Mouse (Mus musculus) liver, embryonic 11.5 days (tissue): ENCODE data around the gene Gm14151. TPM values are rescaled to one million over a fixed set of nuclear protein-coding genes. Genes with fewer than 3 reads are reported as not detected.

Experiments
- ATAC-seq: fragments of 200-750 bp; cut with Nextera tagmentation; replicated peaks from 2 replicates; pipeline ENCODE4 v1.8.0; 2017; ENCODE audit warnings: moderate number of reproducible peaks, mild to moderate bottlenecking, moderate TSS enrichment, moderate library complexity; ENCODE audit not compliant: low FRiP score
- DNase-seq: peaks from one replicate; pipeline ENCODE4 v3.0.0-alpha.2; 2017; ENCODE audit warnings: low spot score
- H3K27ac ChIP-seq: fragments of 300-500 bp; sonication (generic); 2 replicates; pipeline ENCODE4 v1.5.1; 2014; ENCODE audit warnings: mild to moderate bottlenecking, low read depth, low read length, control low read depth
- H3K27me3 ChIP-seq: fragments of 300-500 bp; sonication (generic); replicated peaks from 2 replicates; pipeline ENCODE4 v1.6.1; 2014; ENCODE audit warnings: low read length, mixed read lengths; ENCODE audit not compliant: control insufficient read depth, insufficient read depth
- H3K36me3 ChIP-seq: fragments of 300-500 bp; sonication (generic); 2 replicates; pipeline ENCODE4 v1.6.1; 2014; ENCODE audit warnings: mild to moderate bottlenecking, low read length, moderate library complexity, mixed read lengths; ENCODE audit not compliant: control insufficient read depth, insufficient read depth
- H3K4me1 ChIP-seq: fragments of 300-500 bp; sonication (generic); replicated peaks from 2 replicates; pipeline ENCODE4 v1.6.1; 2014; ENCODE audit warnings: low read length, mixed read lengths; ENCODE audit not compliant: control insufficient read depth, insufficient read depth
- H3K4me2 ChIP-seq: fragments of 300-500 bp; sonication (generic); 2 replicates; pipeline ENCODE4 v1.6.1; 2014; ENCODE audit warnings: mild to moderate bottlenecking, control low read depth, moderate library complexity
- H3K4me3 ChIP-seq: fragments of 300-500 bp; sonication (generic); 2 replicates; pipeline ENCODE4 v1.5.1; 2014; ENCODE audit warnings: low read depth, low read length, control low read depth
- H3K9ac ChIP-seq: fragments of 300-500 bp; sonication (generic); 2 replicates; pipeline ENCODE4 v1.6.1; 2014; ENCODE audit warnings: low read depth, low read length, control low read depth
- H3K9me3 ChIP-seq: fragments of 300-500 bp; sonication (generic); 2 replicates; pipeline ENCODE4 v1.6.1; 2016; ENCODE audit warnings: low read length, inconsistent platforms, mixed read lengths; ENCODE audit not compliant: control insufficient read depth
- WGBS: fragments of 180-500 bp; shearing (Covaris S2); extraction: QIAGEN DNeasy Blood & Tissue Kit; methylation state at CpG from one replicate; pipeline ENCODE4 v1.1.7; 2014; 5-methylcytosine and 5-hydroxymethylcytosine counted together
- polyA plus RNA-seq: library from polyadenylated mRNA; unstranded; fragments of >200 nt; fragmentation: Nextera tagmentation; extraction: Ambion mirVana; gene quantifications from 2 replicates; pipeline ENCODE4 v1.2.1, GENCODE M21; 2014

Gm14151 gene
- polyA plus RNA-seq, 1 experiment from 2014 or later, result not detected

- Histone ChIP-seq H3K4me1 (peaks cover 11% of the 10 kb centered on the region), H3K4me2 (peak overlapping the region; percentile 84), H3K36me3 (peaks cover 2% of the 10 kb centered on the region; the same call in 1 of the 2 replicates), H3K9ac (peak overlapping the region; percentile 97), H3K4me3 (peak overlapping the region; percentile 87), H3K27ac (peak overlapping the region; percentile 90), H3K9me3 (no peaks in the 10 kb centered on the region), H3K27me3 (no peaks in the 10 kb centered on the region)
- WGBS, result 54% methylated on average over 1 of the region's 1 CpGs
- ATAC-seq (no peak; the same call in 1 of the 2 replicates), DNase-seq (no peak)
Observed at GRCm38 (mm10) chr2:151037292-151037691, 54.9 kb downstream of the Gm14151 start.

Other genes starting within 250 kb of the Gm14151 start
- gene Abhd12, start 187.6 kb downstream of the Gm14151 start, polyA plus RNA-seq, result 35.4 and 37.5 TPM in 2 replicates
- gene Gins1, start 186.9 kb downstream of the Gm14151 start, polyA plus RNA-seq, result 65.8 and 68.3 TPM in 2 replicates
- gene Ninl, start 53.0 kb downstream of the Gm14151 start, polyA plus RNA-seq, result 19.0 and 19.2 TPM in 2 replicates
- gene Nanp, start 53.0 kb downstream of the Gm14151 start, polyA plus RNA-seq, result 89.3 and 94.7 TPM in 2 replicates
- gene Gm14147, start 5.9 kb upstream of the Gm14151 start, polyA plus RNA-seq, result not detected in 2 replicates